Mouse (Mus musculus) ZHBTc4 (cell line): ENCODE measurements around the gene Amph.
"Not testable (repeated sequence)": the region's sequence is repeated elsewhere in the genome, so short reads cannot be mapped to it uniquely, and the experiment has no call there.

Experiments used
- DNase-seq: peaks from one replicate; pipeline ENCODE4 v3.0.0-alpha.2; 2011; ENCODE audit warnings: low read depth, low spot score

Amph gene

GRCm38 (mm10) chr13:19025091-19025688 lies 77.2 kb downstream of the Amph start:
- no peak for DNase-seq

GRCm38 (mm10) chr13:19025906-19026305 lies 77.9 kb downstream of the Amph start:
- no peak for DNase-seq

GRCm38 (mm10) chr13:19026923-19027322 lies 78.9 kb downstream of the Amph start:
- DNase-seq = no peak

- no peak for DNase-seq
Measured at GRCm38 (mm10) chr13:19027766-19028350, 79.9 kb downstream of the Amph start.

- DNase-seq = peak; percentile 51
Measured at GRCm38 (mm10) chr13:19031916-19032688, 84.1 kb downstream of the Amph start.

- DNase-seq = no peak
Measured at GRCm38 (mm10) chr13:19052090-19052489, 104.1 kb downstream of the Amph start.

- DNase-seq = no peak
Measured at GRCm38 (mm10) chr13:19054504-19054903, 106.5 kb downstream of the Amph start.

GRCm38 (mm10) chr13:19072261-19072660 lies 124.3 kb downstream of the Amph start:
- DNase-seq = peak; percentile 54

- no peak for DNase-seq
Measured at GRCm38 (mm10) chr13:19077427-19077826, 129.4 kb downstream of the Amph start.

- no peak for DNase-seq
Measured at GRCm38 (mm10) chr13:19081932-19082331, 133.9 kb downstream of the Amph start.

GRCm38 (mm10) chr13:19094571-19094970 lies 146.6 kb downstream of the Amph start:
- no peak for DNase-seq

- no peak for DNase-seq
Measured at GRCm38 (mm10) chr13:19097117-19097516, 149.1 kb downstream of the Amph start.

- DNase-seq = no peak
Measured at GRCm38 (mm10) chr13:19101889-19102402, 153.9 kb downstream of the Amph start.

- no peak for DNase-seq
Measured at GRCm38 (mm10) chr13:19106418-19106817, 158.4 kb downstream of the Amph start.

GRCm38 (mm10) chr13:19109331-19109730 lies 161.3 kb downstream of the Amph start:
- no peak for DNase-seq

- no peak for DNase-seq
Measured at GRCm38 (mm10) chr13:19113034-19113922, 165.3 kb downstream of the Amph start.

GRCm38 (mm10) chr13:19114761-19115160 lies 166.8 kb downstream of the Amph start:
- DNase-seq = not testable (repeated sequence)

- DNase-seq = no peak
Measured at GRCm38 (mm10) chr13:19126912-19127552, 179.0 kb downstream of the Amph start.

- peak; percentile 54 for DNase-seq
Measured at GRCm38 (mm10) chr13:19133833-19134232, 185.8 kb downstream of the Amph start.

GRCm38 (mm10) chr13:19137212-19137611 lies 189.2 kb downstream of the Amph start:
- peak; percentile 65 for DNase-seq

GRCm38 (mm10) chr13:19137932-19138331 lies 189.9 kb downstream of the Amph start:
- DNase-seq = peak; percentile 94
